Mouse (Mus musculus): ENCODE measurements around the gene Tnfaip2.

DNA sequence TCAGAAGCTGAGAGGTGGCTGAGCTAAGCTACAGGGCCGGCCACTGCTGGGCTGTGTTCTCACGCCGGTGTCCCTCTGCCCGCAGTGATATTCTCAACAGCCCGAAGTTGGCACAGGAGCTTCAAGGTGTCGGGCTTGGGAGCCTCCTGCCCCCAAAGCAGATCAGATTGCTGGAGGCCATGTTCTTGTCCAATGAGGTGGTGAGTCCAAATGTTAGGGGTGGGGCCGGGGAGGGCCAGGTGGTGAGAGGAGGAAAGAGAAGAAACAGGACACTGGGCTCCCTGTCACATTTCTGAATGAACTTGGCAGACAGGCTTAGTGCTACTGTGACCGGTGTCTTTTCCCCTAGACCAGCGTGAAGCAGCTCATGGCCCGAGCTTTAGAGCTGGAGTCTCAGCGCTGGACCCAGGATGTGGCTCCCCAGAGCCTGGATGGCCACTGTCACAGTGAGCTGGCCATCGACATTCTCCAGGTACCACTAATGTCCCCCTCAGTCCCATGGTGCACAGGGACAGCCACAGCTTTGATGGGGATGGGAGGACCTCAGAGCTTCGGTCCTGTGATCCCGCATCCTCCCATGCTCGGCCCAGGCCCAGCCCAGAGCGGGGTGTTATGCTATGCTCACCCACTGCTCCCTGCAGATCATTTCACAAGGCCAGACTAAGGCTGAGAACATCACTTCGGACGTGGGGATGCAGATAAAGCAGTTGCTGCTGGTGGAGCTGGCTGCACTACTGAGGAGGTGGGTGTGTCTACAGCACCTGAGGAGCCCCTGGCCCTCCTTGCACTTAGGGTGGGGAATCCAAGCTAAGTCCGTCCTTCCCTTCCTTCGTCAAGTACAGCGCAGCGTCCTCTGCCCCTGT, 5.9 kb downstream of the Tnfaip2 start:
- TF ChIP-seq POLR2A (IDR thresholded peaks at IDR 0.05; ENCODE audit: extremely low read depth, insufficient read depth, low read length): no peak
- TF ChIP-seq CTCF (IDR thresholded peaks at IDR 0.05; ENCODE audit: low read depth, low read length): no peak

Measured in liver, adult 2 months (tissue).